Mouse (Mus musculus): ENCODE results near the gene Lap3. TPM values are rescaled to one million over a fixed set of nuclear protein-coding genes. Genes with fewer than 3 reads are reported as not detected.

Gene Lap3
- total and polyA plus RNA-seq, 3 experiments: 108 to 167 (median 130) TPM

GRCm38 (mm10) chr5:45480066-45480465 is 13.1 kb upstream of the Lap3 start:
- dilution Hi-C loops (cut with MboI; ENCODE audit: extremely low pct_ligation_motif_present, extremely low pct_unique_long_range_greater_than_20kb, low sequenced_read_pairs) (no loop called here), in situ Hi-C loops (cut with MboI; ENCODE audit: low pct_ligation_motif_present, low pct_unique_long_range_greater_than_20kb, low sequenced_read_pairs) (no loop called here)
- Histone ChIP-seq H3K9ac (ENCODE audit: insufficient read depth, low read depth) (no peak overlapping the region), H3K4me3 (replicated peaks in 1 of 3; ENCODE audit: low read depth in 2 of 3, low read length in 2 of 3, poor library complexity in 1 of 3) (no peak overlapping the region), H3K4me2 (ENCODE audit: insufficient read depth, low read depth, poor library complexity, severe bottlenecking) (no peak overlapping the region), H3K9me3 (replicated peaks; ENCODE audit: low read length) (no peaks in the 10 kb centered on the region), H3K27me3 (replicated peaks) (no peaks in the 10 kb centered on the region), H3K36me3 (replicated peaks in 1 of 2; ENCODE audit: control insufficient read depth in 1 of 2, insufficient read depth in 1 of 2, low read length in 1 of 2) (no peaks in the 10 kb centered on the region), H3K79me2 (replicated peaks; ENCODE audit: control insufficient read depth, extremely low read depth, insufficient read depth, poor library complexity, severe bottlenecking) (no peaks in the 10 kb centered on the region), H3K27ac (ENCODE audit: insufficient read depth, low read depth) (no peak overlapping the region), H3K4me1 (ENCODE audit: control insufficient read depth in 1 of 2, insufficient read depth in 2 of 2) (peaks cover 4 to 8% of the 10 kb centered on the region in 2 experiments; a peak in 3 of 4 replicates)
- TF ChIP-seq CHD1 (IDR thresholded peaks at IDR 0.05; ENCODE audit: low read depth, low read length) (no peak), RAD21 (IDR thresholded peaks at IDR 0.05; ENCODE audit: low read depth, low read length) (no peak), SMC3 (IDR thresholded peaks at IDR 0.05; ENCODE audit: low read depth, low read length) (no peak), UBTF (IDR thresholded peaks at IDR 0.05; ENCODE audit: low read depth, low read length) (no peak), MAFK (IDR thresholded peaks at IDR 0.05; ENCODE audit: insufficient replicate concordance, low read length) (no peak), ZNF384 (IDR thresholded peaks at IDR 0.05; ENCODE audit: low read depth, low read length) (no peak), ZMIZ1 (IDR thresholded peaks at IDR 0.05; ENCODE audit: low read depth, low read length) (no peak), IRF4 (IDR thresholded peaks at IDR 0.05; ENCODE audit: low read depth, low read length) (no peak), CHD2 (IDR thresholded peaks at IDR 0.05; ENCODE audit: low read length) (no peak), POLR2A (IDR thresholded peaks at IDR 0.05; ENCODE audit: low read depth, low read length) (no peak), ZKSCAN1 (IDR thresholded peaks at IDR 0.05; ENCODE audit: borderline replicate concordance, low read depth, low read length) (no peak), E2F4 (IDR thresholded peaks at IDR 0.05; ENCODE audit: insufficient replicate concordance, low read depth, low read length) (no peak)
- no peak for DNase-seq (ENCODE audit: extremely low read depth)

- TF ChIP-seq RAD21 (IDR thresholded peaks at IDR 0.05; ENCODE audit: low read depth, low read length) (no peak), CHD2 (IDR thresholded peaks at IDR 0.05; ENCODE audit: low read length) (no peak), MAX (IDR thresholded peaks at IDR 0.05; ENCODE audit: low read length) (no peak), ZKSCAN1 (IDR thresholded peaks at IDR 0.05; ENCODE audit: borderline replicate concordance, low read depth, low read length) (no peak), USF2 (conservative IDR thresholded peaks at IDR 0.05; ENCODE audit: low read depth, low read length) (no peak), E2F4 (IDR thresholded peaks at IDR 0.05; ENCODE audit: insufficient replicate concordance, low read depth, low read length) (no peak), MAFK (IDR thresholded peaks at IDR 0.05; ENCODE audit: insufficient replicate concordance, low read length) (no peak), IRF4 (IDR thresholded peaks at IDR 0.05; ENCODE audit: low read depth, low read length) (no peak), TBP (conservative IDR thresholded peaks at IDR 0.05; ENCODE audit: low read depth, low read length) (no peak), RCOR1 (conservative IDR thresholded peaks at IDR 0.05; ENCODE audit: low read depth, low read length) (no peak), CHD1 (IDR thresholded peaks at IDR 0.05; ENCODE audit: low read depth, low read length) (no peak), PAX5 (IDR thresholded peaks at IDR 0.05; ENCODE audit: low read length) (no peak), JUN (IDR thresholded peaks at IDR 0.05; ENCODE audit: insufficient read depth, low read depth, low read length) (no peak), SIN3A (IDR thresholded peaks at IDR 0.05; ENCODE audit: low read length) (no peak), MEF2A (IDR thresholded peaks at IDR 0.05; ENCODE audit: borderline replicate concordance, low read depth, low read length) (no peak), CTCF (conservative IDR thresholded peaks at IDR 0.05 in 1 of 2, IDR thresholded peaks at IDR 0.05 in 1 of 2; ENCODE audit: low read depth in 2 of 2, low read length in 2 of 2) (no peak), ETS1 (conservative IDR thresholded peaks at IDR 0.05; ENCODE audit: low read depth, low read length) (no peak), NELFE (IDR thresholded peaks at IDR 0.05; ENCODE audit: low read depth, low read length) (no peak)
- H3K4me2 ChIP-seq (ENCODE audit: insufficient read depth, low read depth, poor library complexity, severe bottlenecking): no peak overlapping the region
- dilution Hi-C loops (cut with MboI; ENCODE audit: extremely low pct_ligation_motif_present, extremely low pct_unique_long_range_greater_than_20kb, low sequenced_read_pairs) (no loop called here), in situ Hi-C loops (cut with MboI; ENCODE audit: low pct_ligation_motif_present, low pct_unique_long_range_greater_than_20kb, low sequenced_read_pairs) (no loop called here)
- no peaks in the 10 kb centered on the region for H3K9me3 ChIP-seq (replicated peaks; ENCODE audit: low read length)
- H3K4me1 ChIP-seq (ENCODE audit: control insufficient read depth in 1 of 2, insufficient read depth in 2 of 2): 0 out of 4 replicates have a peak, but pooled peaks cover 0 to 2% of the 10 kb centered on the region in 2 experiments
- no peak overlapping the region for H3K9ac ChIP-seq (ENCODE audit: insufficient read depth, low read depth)
- no peak overlapping the region for H3K4me3 ChIP-seq (replicated peaks in 1 of 3; ENCODE audit: low read depth in 2 of 3, low read length in 2 of 3, poor library complexity in 1 of 3)
- no peaks in the 10 kb centered on the region for H3K36me3 ChIP-seq (replicated peaks in 1 of 2; ENCODE audit: control insufficient read depth in 1 of 2, insufficient read depth in 1 of 2, low read length in 1 of 2)
- no peaks in the 10 kb centered on the region for H3K79me2 ChIP-seq (replicated peaks; ENCODE audit: control insufficient read depth, extremely low read depth, insufficient read depth, poor library complexity, severe bottlenecking)
- H3K27me3 ChIP-seq (replicated peaks): no peaks in the 10 kb centered on the region
- no peak for DNase-seq (ENCODE audit: extremely low read depth)
- no peak overlapping the region for H3K27ac ChIP-seq (ENCODE audit: insufficient read depth, low read depth)
Observed at GRCm38 (mm10) chr5:45481125-45481524, 12.0 kb upstream of the Lap3 start.

All from CH12.LX (cell line).